Mouse (Mus musculus): ENCODE results near the gene Map3k5.

GRCm38 (mm10) chr10:20060320-20060970, 126.2 kb downstream of the Map3k5 start:
- TF ChIP-seq UBTF (IDR thresholded peaks at IDR 0.05; ENCODE audit: low read depth, low read length) (no peak), POLR2A (IDR thresholded peaks at IDR 0.05; ENCODE audit: low read depth, low read length) (no peak), MAZ (IDR thresholded peaks at IDR 0.05; ENCODE audit: low read depth, low read length) (no peak), MAX (IDR thresholded peaks at IDR 0.05; ENCODE audit: low read length) (no peak), TCF12 (IDR thresholded peaks at IDR 0.05; ENCODE audit: low read depth, low read length) (no peak), USF2 (conservative IDR thresholded peaks at IDR 0.05; ENCODE audit: low read depth, low read length) (no peak), IRF4 (IDR thresholded peaks at IDR 0.05; ENCODE audit: low read depth, low read length) (no peak), CTCF (conservative IDR thresholded peaks at IDR 0.05 in 1 of 2, IDR thresholded peaks at IDR 0.05 in 1 of 2; ENCODE audit: low read depth in 2 of 2, low read length in 2 of 2) (no peak), CHD2 (IDR thresholded peaks at IDR 0.05; ENCODE audit: low read length) (no peak), TBP (conservative IDR thresholded peaks at IDR 0.05; ENCODE audit: low read depth, low read length) (no peak)

Measured in CH12.LX (cell line).